Mouse (Mus musculus) NIH3T3 (cell line): ENCODE measurements at regions not wholly inside any gene's neighbourhood (a gene's known extent, or its start where the extent isn't known, plus 50 kb on each side); places are given as distances from the start of the nearest gene placed in this dataset.
"Not testable (repeated sequence)": the region's sequence is repeated elsewhere in the genome, so short reads cannot be mapped to it uniquely, and the experiment has no call there.

Experiments
- DNase-seq: peaks from one replicate; pipeline ENCODE4 v3.0.0-alpha.2; 2012; ENCODE audit warnings: low read depth

GRCm38 (mm10) chr7:122820587-122821535 is 144.6 kb upstream of the Rbbp6 start:
- no peak for DNase-seq

GRCm38 (mm10) chr7:122823429-122823828 is 142.1 kb upstream of the Rbbp6 start:
- no peak for DNase-seq

- DNase-seq: no peak
These were observed 126.4 kb upstream of the Rbbp6 start for GRCm38 (mm10) chr7:122839091-122839490.

GRCm38 (mm10) chr7:122844831-122845230 is 120.7 kb upstream of the Rbbp6 start:
- DNase-seq: no peak

- DNase-seq: no peak
These were observed 118.1 kb upstream of the Rbbp6 start for GRCm38 (mm10) chr7:122847376-122847775.

- no peak for DNase-seq
These were observed 92.1 kb upstream of the Rbbp6 start for GRCm38 (mm10) chr7:122873386-122873785.

GRCm38 (mm10) chr7:122876286-122876685 is 89.2 kb upstream of the Rbbp6 start:
- no peak for DNase-seq

- DNase-seq: not testable (repeated sequence)
These were observed 83.5 kb upstream of the Rbbp6 start for GRCm38 (mm10) chr7:122881890-122882500.

GRCm38 (mm10) chr7:122886737-122887136 is 78.7 kb upstream of the Rbbp6 start:
- DNase-seq: peak; percentile 4

- DNase-seq: no peak
These were observed 68.3 kb upstream of the Rbbp6 start for GRCm38 (mm10) chr7:122897148-122897547.

- no peak for DNase-seq
These were observed 59.4 kb upstream of the Rbbp6 start for GRCm38 (mm10) chr7:122906056-122906455.

GRCm38 (mm10) chr7:122909296-122909695 is 56.2 kb upstream of the Rbbp6 start:
- no peak for DNase-seq
